Mouse (Mus musculus): ENCODE results near the gene Irs2. TPM values are rescaled to one million over a fixed set of nuclear protein-coding genes. Genes with fewer than 3 reads are reported as not detected.
A peak's percentile ranks its signal among the peaks of the same experiment; 100 is the strongest.

The Irs2 gene
- total and polyA plus RNA-seq, 2 experiments, result 4.8 to 8.6 TPM

- peak overlapping the region; percentile 45 for H3K27ac ChIP-seq (replicated peaks; ENCODE audit: insufficient read depth, low read depth, low read length)
- DNase-seq (ENCODE audit: extremely low read depth, low read depth, low spot score), result peak; percentile 63
- no peaks in the 10 kb centered on the region for H3K36me3 ChIP-seq (ENCODE audit: control insufficient read depth, insufficient read depth, low read length)
- peaks cover 44% of the 10 kb centered on the region for H3K79me2 ChIP-seq (ENCODE audit: control insufficient read depth, insufficient read depth, low read length)
- TF ChIP-seq CTCF (IDR thresholded peaks at IDR 0.05; ENCODE audit: low read depth, low read length), result no peak
- no peak for TF ChIP-seq POLR2A (IDR thresholded peaks at IDR 0.05; ENCODE audit: extremely low read depth, insufficient read depth, low read length)
- under 1% methylated on average over 88 of the region's 88 CpGs for WGBS
- no peaks in the 10 kb centered on the region for H3K27me3 ChIP-seq (ENCODE audit: control insufficient read depth, insufficient read depth, low read length)
- H3K4me3 ChIP-seq (ENCODE audit: insufficient read depth, low read depth, low read length), result peak overlapping the region; percentile 77
- H3K9ac ChIP-seq (ENCODE audit: low read depth, low read length), result peak overlapping the region; percentile 94
- peaks cover 34% of the 10 kb centered on the region for H3K4me1 ChIP-seq (ENCODE audit: control insufficient read depth, insufficient read depth, low read length)
Observed at GRCm38 (mm10) chr8:11007581-11008378, 478 bp downstream of the Irs2 start.

GRCm38 (mm10) chr8:11007001-11007580 is 1.2 kb downstream of the Irs2 start:
- Histone ChIP-seq H3K9ac (ENCODE audit: low read depth, low read length) (peak overlapping the region; percentile 94), H3K36me3 (ENCODE audit: control insufficient read depth, insufficient read depth, low read length) (no peaks in the 10 kb centered on the region), H3K4me3 (ENCODE audit: insufficient read depth, low read depth, low read length) (peak overlapping the region; percentile 77), H3K27ac (replicated peaks; ENCODE audit: insufficient read depth, low read depth, low read length) (peak overlapping the region; percentile 45), H3K4me1 (ENCODE audit: control insufficient read depth, insufficient read depth, low read length) (peaks cover 40% of the 10 kb centered on the region), H3K27me3 (ENCODE audit: control insufficient read depth, insufficient read depth, low read length) (no peaks in the 10 kb centered on the region), H3K79me2 (ENCODE audit: control insufficient read depth, insufficient read depth, low read length) (peaks cover 50% of the 10 kb centered on the region)
- under 1% methylated on average over 56 of the region's 56 CpGs for WGBS
- TF ChIP-seq CTCF (IDR thresholded peaks at IDR 0.05; ENCODE audit: low read depth, low read length) (peak; percentile 84), POLR2A (IDR thresholded peaks at IDR 0.05; ENCODE audit: extremely low read depth, insufficient read depth, low read length) (no peak)
- DNase-seq (ENCODE audit: extremely low read depth, low read depth, low spot score), result peak; percentile 54

GRCm38 (mm10) chr8:11006276-11006630 is 2.0 kb downstream of the Irs2 start:
- TF ChIP-seq CTCF (IDR thresholded peaks at IDR 0.05; ENCODE audit: low read depth, low read length) (no peak), POLR2A (IDR thresholded peaks at IDR 0.05; ENCODE audit: extremely low read depth, insufficient read depth, low read length) (no peak)
- no peak overlapping the region for H3K27ac ChIP-seq (replicated peaks; ENCODE audit: insufficient read depth, low read depth, low read length)
- H3K4me3 ChIP-seq (ENCODE audit: insufficient read depth, low read depth, low read length), result peak overlapping the region; percentile 77
- peaks cover 40% of the 10 kb centered on the region for H3K4me1 ChIP-seq (ENCODE audit: control insufficient read depth, insufficient read depth, low read length)
- H3K9ac ChIP-seq (ENCODE audit: low read depth, low read length), result peak overlapping the region; percentile 94
- H3K27me3 ChIP-seq (ENCODE audit: control insufficient read depth, insufficient read depth, low read length), result no peaks in the 10 kb centered on the region
- no peaks in the 10 kb centered on the region for H3K36me3 ChIP-seq (ENCODE audit: control insufficient read depth, insufficient read depth, low read length)
- WGBS, result 39% methylated on average over 9 of the region's 9 CpGs
- H3K79me2 ChIP-seq (ENCODE audit: control insufficient read depth, insufficient read depth, low read length), result peaks cover 53% of the 10 kb centered on the region
- DNase-seq (ENCODE audit: extremely low read depth, low read depth, low spot score), result no peak

- peaks cover 58% of the 10 kb centered on the region for H3K79me2 ChIP-seq (ENCODE audit: control insufficient read depth, insufficient read depth, low read length)
- 42% methylated on average over 26 of the region's 26 CpGs for WGBS
- H3K4me3 ChIP-seq (ENCODE audit: insufficient read depth, low read depth, low read length), result peak overlapping the region; percentile 34; the same call in 1 of the 2 replicates
- peaks cover 42% of the 10 kb centered on the region for H3K4me1 ChIP-seq (ENCODE audit: control insufficient read depth, insufficient read depth, low read length)
- H3K27ac ChIP-seq (replicated peaks; ENCODE audit: insufficient read depth, low read depth, low read length), result no peak overlapping the region
- TF ChIP-seq CTCF (IDR thresholded peaks at IDR 0.05; ENCODE audit: low read depth, low read length), result no peak
- no peak for TF ChIP-seq POLR2A (IDR thresholded peaks at IDR 0.05; ENCODE audit: extremely low read depth, insufficient read depth, low read length)
- no peak for DNase-seq (ENCODE audit: extremely low read depth, low read depth, low spot score)
- H3K36me3 ChIP-seq (ENCODE audit: control insufficient read depth, insufficient read depth, low read length), result no peaks in the 10 kb centered on the region
- peak overlapping the region; percentile 94 for H3K9ac ChIP-seq (ENCODE audit: low read depth, low read length)
- no peaks in the 10 kb centered on the region for H3K27me3 ChIP-seq (ENCODE audit: control insufficient read depth, insufficient read depth, low read length)
Observed at GRCm38 (mm10) chr8:11005460-11006275, 2.6 kb downstream of the Irs2 start.

- peaks cover 60% of the 10 kb centered on the region for H3K79me2 ChIP-seq (ENCODE audit: control insufficient read depth, insufficient read depth, low read length)
- WGBS, result 25% methylated on average over 22 of the region's 22 CpGs
- no peak overlapping the region for H3K27ac ChIP-seq (replicated peaks; ENCODE audit: insufficient read depth, low read depth, low read length)
- H3K36me3 ChIP-seq (ENCODE audit: control insufficient read depth, insufficient read depth, low read length), result no peaks in the 10 kb centered on the region
- H3K9ac ChIP-seq (ENCODE audit: low read depth, low read length), result peak overlapping the region; percentile 94
- DNase-seq (ENCODE audit: extremely low read depth, low read depth, low spot score), result no peak
- peak overlapping the region; percentile 34; the same call in 1 of the 2 replicates for H3K4me3 ChIP-seq (ENCODE audit: insufficient read depth, low read depth, low read length)
- H3K4me1 ChIP-seq (ENCODE audit: control insufficient read depth, insufficient read depth, low read length), result peaks cover 40% of the 10 kb centered on the region
- no peak for TF ChIP-seq POLR2A (IDR thresholded peaks at IDR 0.05; ENCODE audit: extremely low read depth, insufficient read depth, low read length)
- TF ChIP-seq CTCF (IDR thresholded peaks at IDR 0.05; ENCODE audit: low read depth, low read length), result no peak
- H3K27me3 ChIP-seq (ENCODE audit: control insufficient read depth, insufficient read depth, low read length), result no peaks in the 10 kb centered on the region
Observed at GRCm38 (mm10) chr8:11004781-11005459, 3.3 kb downstream of the Irs2 start.
